ENCODE assay signal across 14 mouse cellular contexts in genomic region chr8:125897388-125897787, GRCm38 (mm10). TPM values are rescaled to one million over a fixed set of nuclear protein-coding genes. Genes with fewer than 3 reads are reported as not detected.
A peak's percentile ranks its signal among the peaks of the same experiment; 100 is the strongest.
DNase-seq lines count a peak whose midpoint lies in the region; ATAC-seq and TF ChIP-seq lines count a peak whose summit lies in the region.
"Had no signal": no experiment of that assay in that cellular context is flagged by ENCODE, and none has a peak within 500 bp of the region (broad histone marks: within the 10 kb centered on the region; RNA-seq: fewer than 3 reads in every experiment).

No protein-coding gene starts in this region.

- WGBS in forebrain, embryonic 15.5 days, result 60% methylated on average over 11 of the region's 11 CpGs
- WGBS in midbrain, embryonic 11.5 days, result 65% methylated on average over 11 of the region's 11 CpGs
- WGBS in heart, embryonic 10.5 days, result 56% methylated on average over 11 of the region's 11 CpGs

- peak overlapping the region; percentile 79; the same call in 1 of the 2 replicates for H3K4me3 ChIP-seq in E14TG2a.4 (replicated peaks; ENCODE audit: low read length)
- peak overlapping the region; percentile 64 for H3K4me3 ChIP-seq in forebrain, embryonic 15.5 days
- H3K4me3 ChIP-seq in midbrain, embryonic 11.5 days (ENCODE audit: low read depth, low read length), result no peak overlapping the region; the same call in 1 of the 2 replicates
- no peak overlapping the region for H3K4me3 ChIP-seq in heart, embryonic 10.5 days
- H3K4me3 ChIP-seq: erythroblast, embryonic 14.5 days had no signal

- DNase-seq in cerebellum, postnatal 25 days, result peak; percentile 17 to 21
- no peak for DNase-seq in cerebellum, adult 8-10 months
- peak; percentile 79 for DNase-seq in midbrain, embryonic 11.5 days (ENCODE audit: low spot score, missing footprints)
- no peak for DNase-seq in heart, postnatal 4 days
- no peak for DNase-seq in heart, postnatal 36 days
- no peak for DNase-seq in heart, embryonic 10.5 days (ENCODE audit: low spot score)
- DNase-seq: gastrocnemius, postnatal 36 days; kidney, adult 8-10 months had no signal

- H3K9me3 ChIP-seq in E14TG2a.4 (ENCODE audit: low read length), result no peaks in the 10 kb centered on the region
- H3K9me3 ChIP-seq in forebrain, embryonic 15.5 days, result no peaks in the 10 kb centered on the region
- no peaks in the 10 kb centered on the region for H3K9me3 ChIP-seq in midbrain, embryonic 11.5 days (ENCODE audit: control insufficient read depth, low read length)
- no peaks in the 10 kb centered on the region for H3K9me3 ChIP-seq in heart, embryonic 10.5 days
- H3K9me3 ChIP-seq: limb, embryonic 15.5 days had no signal

- no peak overlapping the region for H3K27ac ChIP-seq in forebrain, embryonic 15.5 days (replicated peaks)
- H3K27ac ChIP-seq in midbrain, embryonic 11.5 days (ENCODE audit: low read depth, low read length), result no peak overlapping the region
- no peak overlapping the region for H3K27ac ChIP-seq in heart, embryonic 10.5 days
- H3K27ac ChIP-seq: limb, embryonic 15.5 days had no signal

- H3K27me3 ChIP-seq in E14TG2a.4 (ENCODE audit: insufficient read depth, low read length), result peaks cover 25% of the 10 kb centered on the region
- H3K27me3 ChIP-seq in forebrain, embryonic 15.5 days, result 0 out of 2 replicates have a peak, but pooled peaks cover 4% of the 10 kb centered on the region
- peaks cover 12% of the 10 kb centered on the region for H3K27me3 ChIP-seq in midbrain, embryonic 11.5 days (ENCODE audit: control insufficient read depth, insufficient read depth, low read length)
- H3K27me3 ChIP-seq in heart, embryonic 10.5 days (ENCODE audit: insufficient read depth, poor library complexity, severe bottlenecking), result peaks cover 48% of the 10 kb centered on the region

- intact Hi-C loops in heart, postnatal 36 days (cut with DNase I), result no loop called here

- peaks cover 12% of the 10 kb centered on the region for H3K4me1 ChIP-seq in E14TG2a.4 (replicated peaks; ENCODE audit: low read depth, low read length)
- peaks cover 21% of the 10 kb centered on the region for H3K4me1 ChIP-seq in forebrain, embryonic 15.5 days
- H3K4me1 ChIP-seq in midbrain, embryonic 11.5 days (ENCODE audit: control insufficient read depth, insufficient read depth, low read length), result no peaks in the 10 kb centered on the region
- H3K4me1 ChIP-seq in heart, embryonic 10.5 days, result peaks cover 9% of the 10 kb centered on the region

- TF ChIP-seq CTCF in E14TG2a.4 (conservative IDR thresholded peaks at IDR 0.05; ENCODE audit: low read length), result no peak

- no peaks in the 10 kb centered on the region for H3K36me3 ChIP-seq in E14TG2a.4 (ENCODE audit: insufficient read depth, low read length)
- no peaks in the 10 kb centered on the region for H3K36me3 ChIP-seq in forebrain, embryonic 15.5 days
- no peaks in the 10 kb centered on the region for H3K36me3 ChIP-seq in midbrain, embryonic 11.5 days (ENCODE audit: control insufficient read depth, insufficient read depth, low read length)
- H3K36me3 ChIP-seq in heart, embryonic 10.5 days, result no peaks in the 10 kb centered on the region
- H3K36me3 ChIP-seq: limb, embryonic 15.5 days had no signal

- peak overlapping the region; percentile 71; the same call in 1 of the 2 replicates for H3K9ac ChIP-seq in forebrain, embryonic 15.5 days (replicated peaks)
- H3K9ac ChIP-seq in midbrain, embryonic 11.5 days (ENCODE audit: low read length), result no peak overlapping the region
- H3K9ac ChIP-seq: limb, embryonic 15.5 days had no signal

- ATAC-seq in forebrain, embryonic 15.5 days (replicated peaks), result no peak
- no peak for ATAC-seq in midbrain, embryonic 11.5 days (ENCODE audit: low FRiP score)
- ATAC-seq: activated CD4-positive, CD25-positive, alpha-beta regulatory T cell, adult 4 months had no signal

- H3K4me2 ChIP-seq in forebrain, embryonic 15.5 days (replicated peaks), result peak overlapping the region; percentile 73
- no peak overlapping the region for H3K4me2 ChIP-seq in midbrain, embryonic 11.5 days

RNA-seq across cellular contexts. Expression of gene Pcnx2, which starts 0.7 kb away (rescaled TPM):
- 3.8 and 4.2 TPM in 2 replicates for polyA plus RNA-seq in forebrain, embryonic 15.5 days (2015; fragmentation: Nextera tagmentation; extraction: Ambion mirVana)
- polyA plus RNA-seq in midbrain, embryonic 11.5 days (2014; fragmentation: Nextera tagmentation; extraction: Ambion mirVana), result 0.40 and 0.74 TPM in 2 replicates
- total RNA-seq in heart, postnatal 4 days (2021), result under 1 TPM; 0.38 to 0.41 TPM
- total RNA-seq in heart, postnatal 36 days (2021), result under 1 TPM; 0.46 to 0.89 TPM
- 0.17 and 0.44 TPM in 2 replicates for polyA plus RNA-seq in heart, embryonic 10.5 days (2016; fragmentation: Nextera tagmentation; extraction: Ambion mirVana)
- total RNA-seq: MEL had no signal

RNA-seq across cellular contexts. Expression of gene Map3k21, which starts 12.9 kb away (rescaled TPM):
- polyA plus RNA-seq in forebrain, embryonic 15.5 days (2015; fragmentation: Nextera tagmentation; extraction: Ambion mirVana), result 0.20 and 0.50 TPM in 2 replicates
- 0.03 and 0.11 TPM in 2 replicates for polyA plus RNA-seq in midbrain, embryonic 11.5 days (2014; fragmentation: Nextera tagmentation; extraction: Ambion mirVana)
- total RNA-seq in heart, postnatal 4 days (2021), result under 1 TPM; 0.36 TPM
- total RNA-seq in heart, postnatal 36 days (2021), result under 1 TPM; 0.76 to 0.97 TPM
- polyA plus RNA-seq in heart, embryonic 10.5 days (2016; fragmentation: Nextera tagmentation; extraction: Ambion mirVana), result 0.09 and 0.15 TPM in 2 replicates
- total RNA-seq: MEL had no signal
- polyA plus RNA-seq: activated CD4-positive, CD25-positive, alpha-beta regulatory T cell, adult 4 months; erythroblast, embryonic 14.5 days had no signal

Comparison
In these comparisons a context has a peak if more than half of its experiments do, and no peak if none do; other contexts are left out.
1. DNase-seq: peak in cerebellum, postnatal 25 days (2 of 2) and midbrain, embryonic 11.5 days (single experiment); none in cerebellum, adult 8-10 months (single experiment), heart, postnatal 4 days (single experiment), heart, postnatal 36 days (0 of 2) and heart, embryonic 10.5 days (single experiment).
2. H3K4me3 ChIP-seq: peak in E14TG2a.4 (single experiment) and forebrain, embryonic 15.5 days (single experiment); none in midbrain, embryonic 11.5 days (single experiment) and heart, embryonic 10.5 days (single experiment).